Mouse (Mus musculus) embryo, embryonic 11 days (tissue): ENCODE data around the gene Rccd1.

Experiments used
- DNase-seq: peaks from one replicate; pipeline ENCODE4 v3.0.0-alpha.2; 2015

The Rccd1 gene

GRCm38 (mm10) chr7:80324043-80324815 lies at the start of gene Rccd1:
Gene Rccd1, minus strand, starts transcription at chr7:80324454.
- peak; percentile 97 for DNase-seq

DNA sequence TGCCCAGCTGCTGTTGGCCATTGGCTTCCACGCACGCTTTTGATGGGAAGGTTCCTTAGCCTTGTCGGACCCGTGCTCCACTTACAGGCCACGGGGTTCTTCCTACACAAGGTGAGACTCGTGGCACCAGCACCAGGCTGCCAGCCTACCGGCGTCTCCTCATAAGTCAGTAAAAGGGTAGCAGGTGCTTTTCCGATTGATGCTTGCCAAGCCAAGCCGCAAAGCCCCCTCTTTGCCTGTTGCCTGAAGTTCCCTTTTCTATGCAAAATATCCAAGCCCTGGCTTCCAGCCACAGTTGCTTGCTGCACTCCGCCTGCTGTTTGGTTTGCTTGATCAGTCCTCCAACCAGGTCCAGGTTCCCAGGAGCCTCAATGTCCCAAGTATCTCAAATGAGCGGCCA lies 49.6 kb upstream of the Rccd1 start:
- no peak for DNase-seq

DNA sequence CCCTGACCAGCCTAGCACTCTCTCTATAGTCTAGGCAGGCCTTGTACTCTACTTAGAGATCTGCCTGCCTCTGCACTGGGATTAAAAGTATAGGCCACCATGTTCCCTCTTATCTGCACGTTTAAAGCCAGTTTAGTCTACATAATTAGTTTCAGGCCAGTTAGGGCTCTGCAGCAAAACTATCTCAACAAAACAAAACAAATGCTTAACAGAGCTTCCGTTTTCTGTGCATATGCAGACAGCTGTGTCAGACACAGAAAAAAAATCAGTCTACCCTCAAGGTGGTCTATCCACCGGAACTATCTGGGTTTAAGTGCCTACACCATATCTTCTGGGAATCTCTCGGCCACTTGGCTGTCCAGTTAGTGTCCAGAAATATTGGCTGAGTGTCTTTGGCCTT lies 49.1 kb upstream of the Rccd1 start:
- no peak for DNase-seq

DNA sequence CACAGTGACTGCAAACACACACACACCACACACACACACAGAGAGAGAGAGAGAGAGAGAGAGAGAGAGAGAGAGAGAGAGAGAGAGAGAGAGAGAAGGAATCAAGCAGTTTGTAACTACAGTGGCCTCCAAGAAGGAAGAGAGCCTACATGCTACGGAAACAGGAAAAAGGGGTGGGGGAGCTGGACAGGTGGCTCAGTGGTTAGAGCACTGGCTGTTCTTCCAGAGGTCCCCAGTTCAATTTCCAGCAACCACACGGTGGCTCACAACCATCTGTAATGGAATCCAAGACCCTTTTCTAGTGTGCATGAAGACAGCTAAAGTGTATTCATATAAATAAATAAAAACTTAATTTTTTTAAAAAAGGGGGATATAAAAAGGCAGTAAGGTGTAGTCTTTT lies 48.4 kb upstream of the Rccd1 start:
- DNase-seq: no peak

DNA sequence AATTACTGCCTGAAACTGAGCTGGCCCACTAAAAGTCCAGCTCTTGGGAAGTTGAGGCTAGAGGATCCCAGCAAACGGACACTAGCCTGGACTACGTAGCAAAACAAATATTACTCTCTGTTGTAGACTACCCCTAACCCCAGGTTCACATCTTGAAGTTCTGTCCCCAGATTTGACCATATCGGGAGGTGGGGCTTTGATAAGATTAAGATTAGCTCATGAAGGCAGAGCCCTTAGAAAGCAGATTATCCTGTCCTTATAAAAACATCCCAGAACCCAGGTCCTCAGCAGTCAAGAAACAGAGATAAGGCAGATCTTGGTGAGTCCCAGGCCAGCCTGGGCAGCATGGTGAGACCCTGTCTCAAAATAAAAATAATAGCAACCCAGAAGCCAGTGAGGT lies 47.9 kb upstream of the Rccd1 start:
- no peak for DNase-seq

- peak; percentile 91 for DNase-seq
These were observed 46.9 kb upstream of the Rccd1 start, which contains the start of gene Man2a2 for GRCm38 (mm10) chr7:80371041-80371751. Gene Man2a2, minus strand, starts transcription at chr7:80371375.

DNA sequence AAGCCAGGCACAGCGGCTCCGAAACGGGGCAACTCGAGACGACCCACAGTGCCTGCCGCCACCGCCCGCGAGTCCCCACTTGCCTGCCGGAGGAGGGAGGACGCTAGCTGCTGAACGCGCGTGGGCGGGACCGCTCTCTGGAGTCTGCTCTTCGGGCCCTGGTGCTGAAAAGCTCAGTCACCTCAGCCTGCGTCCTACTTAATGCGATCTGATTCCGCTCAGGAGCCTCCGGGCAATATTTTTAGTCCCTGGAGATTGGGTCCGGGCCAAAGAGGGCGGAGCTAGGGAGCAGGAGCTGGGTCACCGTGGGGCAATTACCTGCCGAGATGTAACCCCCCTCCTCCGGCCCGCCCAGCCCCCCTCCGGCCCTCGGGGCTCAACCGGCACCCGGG lies 46.4 kb upstream of the Rccd1 start:
- peak; percentile 72 for DNase-seq

DNA sequence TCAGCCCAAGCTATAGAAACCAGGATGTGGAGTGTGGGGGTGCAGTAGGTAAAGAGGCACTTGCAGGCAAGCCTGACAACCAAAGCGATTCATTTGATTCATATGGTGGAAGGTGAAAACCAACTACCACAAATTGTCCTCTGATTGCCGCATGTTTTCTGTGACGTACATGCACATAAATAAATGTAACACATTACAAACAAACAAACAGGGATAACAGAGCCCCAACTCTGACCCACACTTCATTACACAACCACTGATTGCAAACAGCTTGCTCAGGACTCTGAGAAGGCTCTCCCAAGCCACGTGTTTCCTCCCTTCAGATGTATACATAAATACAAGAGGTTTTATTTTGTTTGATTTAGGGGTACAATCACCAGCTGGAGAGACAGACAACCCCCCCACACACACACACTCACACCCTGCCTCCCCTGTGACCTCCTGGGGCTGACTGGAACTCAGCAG lies 45.7 kb upstream of the Rccd1 start:
- no peak for DNase-seq

GRCm38 (mm10) chr7:80369461-80369860 lies 45.2 kb upstream of the Rccd1 start:
- no peak for DNase-seq

GRCm38 (mm10) chr7:80368635-80369421 lies 44.6 kb upstream of the Rccd1 start:
- no peak for DNase-seq

- no peak for DNase-seq
These were observed 43.8 kb upstream of the Rccd1 start for GRCm38 (mm10) chr7:80368009-80368408.

DNA sequence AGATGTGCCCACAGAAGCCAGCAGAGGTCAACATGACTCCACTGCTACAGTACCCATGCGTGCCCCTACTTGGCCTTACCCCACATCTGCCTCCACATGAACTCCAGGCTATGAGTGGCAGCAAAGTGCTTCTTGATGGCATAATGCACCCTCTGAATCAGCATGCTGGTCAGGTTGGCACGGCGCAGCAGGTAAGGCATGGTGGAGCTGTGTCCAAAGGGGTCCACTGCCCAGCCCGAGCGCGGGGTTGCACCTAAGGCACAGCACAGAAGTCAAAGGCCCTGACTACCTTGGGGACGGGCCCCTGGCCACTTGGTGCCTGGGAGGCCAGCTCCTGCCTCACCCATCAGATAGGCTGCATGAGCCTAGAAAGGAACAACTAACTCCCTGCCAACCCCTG lies 43.0 kb upstream of the Rccd1 start:
- DNase-seq: no peak

- no peak for DNase-seq
These were observed 41.5 kb upstream of the Rccd1 start for GRCm38 (mm10) chr7:80365759-80366158.

GRCm38 (mm10) chr7:80360435-80360834 lies 36.2 kb upstream of the Rccd1 start:
- DNase-seq: no peak

DNA sequence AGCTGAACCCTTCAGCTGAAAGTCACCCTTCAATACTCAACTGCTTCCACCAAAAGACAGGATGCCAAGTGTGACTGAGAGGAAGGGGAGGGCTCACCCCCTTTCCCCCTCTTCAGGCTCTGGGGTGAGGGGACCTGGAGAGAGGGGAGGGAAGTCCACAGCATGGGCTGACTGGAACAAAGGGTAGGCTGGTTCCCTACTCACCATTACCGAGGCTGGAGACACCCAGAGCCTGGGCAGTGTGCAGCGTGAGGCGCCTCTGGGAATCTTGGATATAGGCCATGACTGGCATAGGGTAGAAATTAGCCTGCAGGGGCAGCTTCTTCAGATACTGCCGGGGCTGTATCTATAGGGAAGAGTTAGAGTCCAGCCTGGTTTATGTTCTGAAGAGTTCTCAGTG lies 33.8 kb upstream of the Rccd1 start:
- no peak for DNase-seq

GRCm38 (mm10) chr7:80357156-80357555 lies 32.9 kb upstream of the Rccd1 start:
- peak; percentile 50 for DNase-seq

DNA sequence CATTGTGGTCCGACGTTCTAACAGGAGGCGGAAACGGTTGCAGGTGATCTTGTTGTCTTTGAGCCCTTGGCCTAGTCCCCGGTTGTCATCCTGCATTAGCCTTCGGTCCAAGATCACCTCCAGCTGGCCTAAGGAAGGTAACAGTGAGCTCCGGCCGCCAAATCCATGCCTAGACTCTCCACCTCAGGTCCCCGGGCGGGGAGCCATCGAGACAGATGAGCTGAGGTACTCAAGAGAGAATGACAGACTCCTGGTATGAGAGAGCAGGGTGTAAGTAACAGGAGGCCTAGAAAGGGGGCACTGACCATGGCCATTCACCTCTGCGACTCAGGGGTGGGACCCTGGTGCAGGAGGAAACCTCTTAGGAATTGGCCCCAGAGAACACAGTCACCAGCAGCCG lies 32.1 kb upstream of the Rccd1 start:
- DNase-seq: no peak

DNA sequence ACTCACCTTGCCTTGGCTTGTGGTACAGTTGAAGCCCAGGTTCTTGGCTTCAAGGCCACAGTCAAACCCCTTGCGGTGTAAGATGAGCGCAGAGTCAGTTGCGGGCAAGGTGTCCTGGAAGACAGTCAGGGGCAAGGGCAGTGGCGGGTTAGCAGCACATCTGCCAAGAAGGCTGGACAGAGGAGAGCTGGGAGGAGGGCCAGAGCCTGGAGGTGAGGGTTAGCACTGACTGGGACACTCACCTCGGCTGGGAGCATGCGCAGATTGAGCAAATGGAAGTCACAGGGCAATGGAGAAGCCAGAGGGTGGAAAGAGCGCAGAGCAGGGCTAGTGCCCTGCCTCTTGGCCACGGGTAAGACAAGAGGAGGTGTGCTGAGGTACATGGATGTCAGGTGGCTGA lies 28.7 kb upstream of the Rccd1 start:
- no peak for DNase-seq

DNA sequence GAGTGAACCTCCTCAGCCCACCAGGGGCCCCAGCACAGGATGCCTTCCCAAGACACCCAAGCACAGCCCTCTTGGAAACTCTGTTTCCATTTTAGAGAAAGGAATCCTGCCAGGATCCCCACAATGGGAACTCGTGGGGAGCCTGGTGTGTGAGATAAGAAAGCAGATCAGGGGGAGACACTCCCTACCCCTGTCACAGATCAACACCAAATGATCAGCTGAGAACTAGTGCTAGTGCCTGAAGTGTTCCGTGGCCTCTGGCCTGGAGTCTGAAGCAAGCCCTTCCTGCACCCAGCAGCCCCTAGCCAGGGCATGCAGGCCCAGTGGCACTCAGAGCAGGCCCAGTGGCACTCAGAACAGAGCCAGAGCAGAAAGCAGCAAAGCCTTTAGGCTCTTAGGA lies 26.6 kb upstream of the Rccd1 start:
- no peak for DNase-seq

DNA sequence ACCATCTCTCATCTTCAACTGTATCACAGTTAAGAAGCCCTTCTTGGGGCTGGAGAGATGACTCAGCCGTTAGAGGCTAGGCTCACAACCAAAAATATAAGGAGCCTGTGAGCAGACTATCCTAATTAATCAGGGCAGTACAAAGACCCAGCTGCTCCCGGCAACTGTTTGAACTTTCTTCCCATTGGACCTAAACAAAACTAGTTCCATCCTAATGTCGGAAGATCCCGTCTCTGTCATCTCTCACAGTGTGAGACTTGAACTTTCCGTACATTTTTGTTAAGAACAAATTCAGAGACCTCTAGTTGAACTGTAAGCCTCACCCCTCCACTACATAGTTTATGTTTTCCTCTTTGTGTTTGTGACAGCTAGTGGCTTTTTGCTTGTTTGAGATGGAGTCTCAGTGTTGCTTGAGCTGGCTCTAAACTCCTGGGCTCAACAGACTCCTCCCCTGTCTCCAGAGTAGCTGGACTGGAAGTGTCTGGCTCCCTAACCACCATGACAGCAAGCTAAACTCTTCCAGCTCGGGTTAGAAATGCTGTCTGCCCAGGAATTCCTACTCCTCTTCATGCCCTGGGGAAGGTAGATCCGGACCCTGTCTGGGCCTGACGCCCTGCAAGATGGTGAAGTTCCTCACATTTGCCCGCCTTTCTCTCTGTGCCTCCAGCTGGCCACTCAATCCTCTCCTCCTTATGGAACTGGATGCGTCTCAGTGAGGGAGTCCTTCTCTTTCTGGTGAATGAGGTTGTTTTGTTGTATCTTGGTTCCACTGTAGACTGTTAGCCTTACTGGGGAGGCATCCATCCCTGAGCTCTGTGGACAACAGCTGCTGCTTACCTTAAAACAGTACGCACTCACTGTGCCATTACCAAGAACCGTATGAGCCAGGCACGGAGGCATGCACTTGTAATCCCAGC lies 23.7 kb upstream of the Rccd1 start:
- no peak for DNase-seq

DNA sequence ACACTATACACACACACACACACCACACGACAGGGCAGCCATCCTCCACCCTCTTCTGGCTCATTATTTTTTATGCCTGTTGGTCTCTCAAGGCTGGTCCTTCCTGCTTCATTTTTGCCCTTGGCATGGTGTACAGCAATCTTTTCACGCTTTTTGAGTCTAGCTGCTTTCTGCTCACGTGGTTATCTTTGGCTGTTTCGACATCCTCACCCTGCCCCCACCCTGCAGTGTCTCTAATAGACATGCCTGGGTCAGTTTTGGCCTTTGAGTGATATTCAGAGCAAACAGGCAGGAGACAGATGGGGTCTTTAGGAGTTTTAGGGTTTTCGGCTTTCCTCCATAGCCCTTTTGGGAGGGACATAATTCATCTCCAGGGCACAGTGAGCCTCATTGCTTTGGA lies 22.6 kb upstream of the Rccd1 start:
- DNase-seq: no peak

GRCm38 (mm10) chr7:80346173-80346572 lies 21.9 kb upstream of the Rccd1 start:
- DNase-seq: no peak
